Mouse (Mus musculus) layer of hippocampus, adult 8-10 months (tissue): ENCODE results near the gene Ank3. TPM values are rescaled to one million over a fixed set of nuclear protein-coding genes. Genes with fewer than 3 reads are reported as not detected.
A peak's percentile ranks its signal among the peaks of the same experiment; 100 is the strongest.

Experiments used
- DNase-seq, 2 experiments: peaks; one replicate each; pipeline ENCODE4 v3.0.0; 2022; ENCODE audit warnings: low spot score in 2 of 2
- total RNA-seq, 4 experiments: library from RNA; stranded (reverse); gene quantifications; 2 replicates each; pipeline ENCODE4 v1.2.4; 2022

Gene Ank3
- total RNA-seq, 4 experiments from 2014 or later: 396 to 490 (median 435) TPM

DNA sequence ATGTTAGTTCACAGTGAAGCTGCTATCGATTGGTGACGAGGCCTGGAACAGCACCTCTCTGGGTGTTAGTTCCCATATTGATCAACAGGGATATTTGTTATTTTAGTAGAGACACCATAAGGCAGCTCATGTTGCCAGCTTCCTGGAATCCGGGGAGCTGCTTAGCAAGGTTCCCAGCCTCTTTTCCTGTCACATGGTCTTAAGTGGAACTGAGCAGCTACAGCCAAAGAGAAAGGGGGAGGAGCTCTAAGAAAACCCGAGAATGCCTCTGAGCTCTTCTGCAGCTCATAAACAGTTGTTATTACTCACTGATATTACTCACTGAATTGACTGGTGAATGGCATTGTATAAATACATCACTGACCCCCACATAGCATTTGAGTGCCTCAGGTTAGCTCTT, 318.3 kb downstream of the Ank3 start:
- DNase-seq: no peak

DNA sequence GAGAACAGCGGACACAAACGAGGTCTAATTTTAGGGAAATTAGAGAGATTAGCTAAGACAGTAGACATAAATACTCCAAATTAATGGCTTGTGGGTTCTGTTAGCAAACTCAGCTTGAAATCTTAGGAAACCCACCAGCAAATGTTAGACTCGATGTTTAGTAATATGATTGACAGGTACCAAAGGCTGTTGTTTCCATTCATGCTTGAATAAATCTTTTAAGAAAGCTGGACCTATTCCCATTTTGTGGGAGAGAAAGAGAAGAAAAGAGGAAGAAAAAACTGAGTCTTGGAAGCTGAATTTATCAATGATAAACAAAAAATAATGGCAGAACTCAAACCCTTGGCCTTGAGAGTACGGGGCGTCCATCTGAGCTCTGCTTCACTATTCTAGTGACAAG, 320.8 kb downstream of the Ank3 start:
- DNase-seq: no peak

DNA sequence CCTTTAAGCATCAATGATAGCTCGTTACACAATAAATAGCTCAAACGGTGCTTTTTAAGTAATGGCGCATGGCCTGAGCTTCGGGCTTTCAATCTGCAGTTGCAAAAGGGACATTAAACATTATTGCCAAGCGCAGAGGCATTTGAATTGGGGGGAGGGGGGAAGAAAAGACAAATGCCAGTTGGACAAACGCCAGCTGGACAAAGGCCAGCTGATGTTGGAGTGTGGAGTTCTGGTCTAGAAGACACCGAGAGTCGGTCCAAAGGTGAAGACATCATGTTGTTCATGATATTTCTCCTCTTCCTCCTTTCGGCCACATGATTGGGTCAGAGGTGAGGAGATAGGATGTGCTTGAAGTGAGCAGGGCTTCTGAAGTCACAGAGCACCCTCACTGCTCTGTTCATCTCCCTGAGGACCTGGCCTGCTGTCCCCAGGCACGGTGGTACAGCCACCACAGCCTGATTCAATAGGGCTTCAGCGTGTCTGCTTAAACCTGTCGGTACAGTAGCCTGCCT, 321.4 kb downstream of the Ank3 start:
- DNase-seq: no peak

DNA sequence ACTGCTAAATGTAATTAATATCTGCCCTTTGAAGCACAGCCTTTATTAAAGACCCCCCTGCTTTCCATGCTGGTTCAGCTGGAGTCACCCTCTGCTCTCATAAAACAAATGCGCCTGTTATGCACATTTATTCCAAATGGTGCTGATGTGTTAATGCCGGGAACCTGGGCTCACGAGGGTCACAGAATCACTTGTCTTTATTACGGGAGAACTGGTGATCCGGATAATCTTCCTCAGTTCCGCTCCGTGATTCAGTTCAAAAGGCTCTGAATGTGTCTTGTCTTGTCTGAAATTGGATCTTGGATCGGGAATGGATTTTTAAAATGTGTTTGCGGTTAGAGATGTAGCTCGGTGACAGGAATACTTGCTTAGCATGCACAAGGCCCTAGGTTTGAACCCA, 321.9 kb downstream of the Ank3 start:
- DNase-seq: no peak

DNA sequence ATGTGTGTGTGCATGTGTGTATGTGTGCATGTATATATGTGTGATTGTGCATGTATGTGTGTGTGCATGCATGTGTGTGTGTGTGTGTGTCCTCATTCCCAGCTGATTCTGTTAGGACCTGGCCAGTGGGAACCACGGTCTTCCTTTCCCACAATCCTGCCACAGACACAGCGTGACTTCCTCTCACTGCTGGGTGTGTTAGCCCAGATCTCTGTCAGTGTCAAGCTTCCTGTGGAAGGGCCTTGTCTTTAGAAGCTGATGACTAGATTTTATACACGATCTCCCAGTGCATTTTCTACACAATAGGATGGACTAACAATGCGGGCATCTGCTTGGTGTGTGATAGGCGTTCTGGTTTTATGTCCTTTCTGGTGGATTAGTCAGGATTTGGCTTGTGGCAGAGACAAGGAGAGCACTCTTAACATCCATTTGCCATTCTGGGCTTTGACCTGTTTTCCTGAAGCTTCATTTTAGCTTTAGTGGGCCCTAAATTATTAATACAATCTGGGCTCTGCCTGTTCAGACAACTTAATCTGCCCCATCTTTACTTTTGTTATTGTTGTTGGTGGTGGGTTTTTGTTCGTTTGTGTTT, 322.4 kb downstream of the Ank3 start:
- DNase-seq: no peak

DNA sequence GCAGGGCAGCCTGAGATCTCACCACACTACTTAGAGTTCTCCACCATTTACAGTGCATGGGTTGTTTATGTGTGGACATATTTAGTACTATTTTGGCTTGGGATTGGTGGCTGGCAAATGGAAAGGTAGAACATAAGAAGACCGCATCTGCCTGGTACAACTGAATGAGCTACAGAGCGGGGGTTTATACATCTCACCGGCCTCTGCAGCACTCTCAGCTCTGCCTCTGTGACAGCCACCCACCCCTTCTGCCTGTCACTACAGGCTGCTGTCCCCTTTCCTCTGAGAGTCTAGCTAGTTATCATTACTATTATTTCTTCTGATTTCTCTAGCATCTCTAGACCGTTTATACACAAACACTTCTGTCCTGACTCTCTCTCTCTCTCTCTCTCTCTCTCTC, 325.6 kb downstream of the Ank3 start:
- no peak for DNase-seq

DNA sequence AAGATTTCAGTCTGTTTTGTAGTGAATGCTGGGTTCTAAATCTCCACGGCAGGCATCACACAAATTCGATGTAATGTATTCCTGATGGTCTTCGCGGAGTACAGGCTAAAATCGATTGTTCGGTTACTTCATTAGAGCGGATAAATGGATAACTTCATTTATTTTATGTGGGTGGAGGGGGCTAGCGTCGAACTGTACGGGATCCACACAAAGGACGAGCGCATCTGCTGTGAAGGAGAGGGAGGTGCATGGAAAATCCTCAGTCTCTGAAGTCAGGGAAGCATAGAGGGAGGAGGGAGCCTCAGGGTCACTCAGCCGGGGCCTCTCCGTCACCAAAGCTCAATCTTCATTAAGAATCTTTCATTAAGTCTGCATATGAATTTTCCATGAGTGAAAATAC, 326.5 kb downstream of the Ank3 start:
- DNase-seq: no peak

DNA sequence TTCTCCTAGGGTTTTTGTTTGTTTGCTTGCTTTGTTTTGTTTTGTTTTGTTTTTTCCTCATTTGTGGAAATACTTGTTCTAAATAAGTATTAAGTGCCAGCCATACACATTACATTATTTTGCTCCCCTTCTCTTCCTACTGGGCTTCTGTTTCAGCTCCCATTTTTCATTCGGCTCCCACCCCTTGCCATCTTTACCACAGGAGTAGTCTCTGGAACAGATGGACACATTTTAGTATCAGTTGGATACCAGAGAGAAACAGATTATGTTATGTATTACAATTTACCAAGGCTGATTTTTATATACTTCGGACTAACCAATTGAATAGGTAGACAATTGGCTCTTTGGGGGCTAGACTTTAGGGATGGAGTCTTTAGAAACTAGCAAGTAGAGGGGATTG, 327.7 kb downstream of the Ank3 start:
- no peak for DNase-seq

DNA sequence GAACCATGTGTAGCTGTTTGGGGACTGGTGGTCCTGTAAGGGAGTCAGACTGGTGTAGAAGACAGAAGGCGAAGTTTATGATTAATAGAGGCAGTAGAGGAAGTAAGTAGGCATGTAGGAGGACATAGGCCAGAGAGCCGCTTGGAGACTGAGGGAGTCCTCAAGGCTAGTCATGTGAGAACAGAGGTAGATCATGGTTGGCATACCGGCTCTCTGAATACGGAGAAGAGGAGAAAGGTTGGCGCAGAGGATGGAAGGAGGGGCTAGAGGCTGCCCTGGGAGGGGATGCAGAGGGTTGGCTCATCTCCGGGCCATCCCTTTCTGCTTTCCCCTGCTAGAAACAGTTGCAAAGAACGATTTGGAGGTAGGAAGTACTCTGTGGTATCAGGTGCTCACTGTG, 328.2 kb downstream of the Ank3 start:
- DNase-seq: no peak

DNA sequence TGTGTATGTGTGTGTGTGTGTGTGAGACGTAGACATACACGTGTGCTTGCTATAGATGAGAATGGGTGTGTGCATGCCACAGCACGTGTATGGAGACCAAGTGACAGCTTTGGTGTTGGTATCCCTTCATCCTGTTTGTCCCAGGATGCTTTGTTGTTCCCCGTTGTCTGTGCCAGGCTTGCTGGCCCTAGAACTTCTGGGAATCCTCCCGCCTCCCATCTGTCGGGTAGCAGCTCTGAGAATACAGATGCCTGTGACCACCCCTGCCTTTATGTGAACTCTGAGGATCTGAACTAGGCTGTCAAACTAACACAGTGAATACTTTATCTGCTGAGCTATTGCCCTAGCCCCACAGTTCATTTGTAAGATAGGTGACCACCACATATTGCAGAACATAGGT, 330.3 kb downstream of the Ank3 start:
- DNase-seq: no peak

DNA sequence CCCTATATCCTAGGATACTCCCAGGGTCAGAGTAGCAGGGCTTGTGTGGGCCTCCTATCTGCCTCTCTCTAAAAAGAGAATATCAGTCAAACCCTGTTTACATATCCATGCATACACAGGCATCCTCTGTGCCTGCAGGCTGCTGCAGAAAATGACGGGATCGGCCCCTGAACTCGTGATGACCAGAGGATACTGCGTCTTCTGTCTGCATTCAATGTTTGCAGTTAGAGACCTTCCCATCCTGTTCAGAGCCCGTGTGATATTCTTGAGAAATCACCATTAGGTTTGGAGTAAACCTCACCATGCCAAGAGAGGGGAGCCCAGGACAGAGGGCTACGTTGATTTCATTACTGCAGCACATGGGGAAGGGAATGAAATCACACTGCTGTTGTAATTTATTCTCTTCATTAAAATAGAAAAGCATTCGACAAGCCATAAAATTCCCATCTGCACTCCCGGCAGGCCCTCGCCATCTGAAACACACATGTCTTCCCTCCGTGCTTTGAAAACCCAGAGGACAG, 331.8 kb downstream of the Ank3 start:
- DNase-seq: no peak

DNA sequence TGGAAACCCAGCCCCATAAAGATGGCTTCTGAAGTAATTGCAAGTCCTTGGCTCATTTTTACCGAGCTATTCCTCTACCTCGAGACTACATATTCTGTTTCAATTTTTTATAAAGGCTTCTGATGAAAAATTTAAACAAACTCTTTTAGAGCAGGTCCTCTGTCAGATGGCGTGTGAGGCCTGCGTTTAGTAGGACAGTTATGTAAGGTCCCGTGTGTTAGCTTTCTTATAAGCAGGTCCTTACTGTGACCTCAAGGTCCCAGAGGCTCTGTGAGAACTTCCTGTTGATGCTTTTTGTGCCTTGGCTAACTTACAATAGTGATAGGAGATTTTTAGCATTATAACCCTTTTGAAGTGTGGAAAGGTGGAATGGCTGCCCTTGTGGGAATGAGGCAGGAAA, 332.8 kb downstream of the Ank3 start:
- no peak for DNase-seq

DNA sequence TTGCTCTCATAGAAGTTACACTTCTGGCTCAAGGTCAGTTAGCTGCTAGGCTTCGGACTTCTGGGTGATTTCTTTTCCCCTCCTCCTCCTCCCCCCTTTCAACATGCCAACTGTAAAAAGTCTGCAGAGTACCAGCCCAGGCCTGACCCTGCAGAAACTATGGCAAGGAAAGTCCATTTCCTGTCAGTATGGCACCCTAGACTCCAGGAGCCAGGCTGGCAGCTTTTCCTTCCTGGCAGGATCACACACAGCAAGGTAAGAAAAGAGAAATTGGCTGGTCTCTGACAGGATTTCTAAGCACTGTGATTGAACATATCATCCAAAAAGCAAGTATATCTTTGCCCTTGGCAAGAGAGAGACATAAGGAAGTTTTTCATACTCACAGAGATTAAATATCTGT, 333.3 kb downstream of the Ank3 start:
- no peak for DNase-seq

DNA sequence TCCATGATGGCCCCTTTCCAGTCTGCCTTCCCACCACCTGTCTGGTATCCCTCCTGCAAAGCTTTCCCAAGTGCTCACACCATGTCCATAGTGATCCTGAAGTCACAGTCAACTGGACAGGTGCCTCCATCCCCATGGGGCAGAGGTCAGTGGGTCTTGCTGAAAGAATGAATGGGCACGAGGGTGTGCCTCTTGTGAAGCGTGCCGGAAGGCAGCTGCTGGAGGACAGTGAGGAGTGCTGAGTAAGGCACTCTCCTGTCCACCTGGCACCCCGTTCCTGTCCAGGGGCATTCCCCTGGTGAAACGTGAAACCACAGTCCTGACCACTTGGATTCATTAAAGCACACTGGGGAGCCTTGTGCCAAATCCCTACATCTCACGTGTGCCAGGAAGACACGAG, 337.7 kb downstream of the Ank3 start:
- no peak for DNase-seq

DNA sequence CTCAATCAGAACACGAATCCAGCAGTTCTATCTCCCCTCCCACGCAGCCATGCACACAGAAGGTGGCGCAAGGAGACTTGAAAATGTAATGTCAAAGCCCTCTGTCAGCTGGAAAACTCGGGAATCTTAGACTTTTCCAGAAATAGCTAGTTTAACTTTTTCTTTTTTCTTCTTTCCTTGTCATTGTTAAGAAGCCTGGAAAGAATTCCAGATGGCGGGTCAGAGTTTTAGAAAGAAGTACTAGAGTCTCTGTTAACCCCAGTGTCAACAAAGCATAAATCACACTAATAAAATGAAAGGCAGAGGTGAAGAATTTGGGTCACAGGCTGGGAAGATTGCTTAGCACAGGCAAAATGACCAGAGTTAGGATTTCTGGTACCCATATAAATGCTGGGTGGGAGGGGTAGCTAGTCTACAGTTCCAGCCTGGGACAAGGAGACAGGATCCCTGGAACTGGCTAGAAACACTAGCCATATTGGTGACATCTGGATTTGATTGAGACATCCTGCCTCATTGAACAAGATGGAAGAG, 340.2 kb downstream of the Ank3 start:
- DNase-seq: no peak

DNA sequence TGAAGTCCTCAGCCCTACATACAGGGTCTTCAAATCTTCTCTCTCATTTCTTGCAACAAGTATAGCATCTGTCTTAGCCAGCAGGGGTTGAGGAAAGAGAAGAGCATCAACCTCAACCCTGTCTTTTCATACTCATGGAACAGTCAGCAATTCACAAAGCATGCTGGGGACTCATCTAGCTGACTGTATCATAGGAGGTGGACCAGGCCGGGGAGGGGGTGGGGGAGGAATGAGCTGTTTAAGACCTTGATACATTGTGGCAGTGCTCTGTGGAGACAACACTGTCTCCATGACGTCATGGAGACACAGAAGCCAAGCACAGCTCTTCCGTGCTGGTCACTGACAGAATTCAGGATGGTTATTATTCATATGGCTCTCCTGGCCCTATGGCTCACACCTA, 344.0 kb downstream of the Ank3 start:
- no peak for DNase-seq

DNA sequence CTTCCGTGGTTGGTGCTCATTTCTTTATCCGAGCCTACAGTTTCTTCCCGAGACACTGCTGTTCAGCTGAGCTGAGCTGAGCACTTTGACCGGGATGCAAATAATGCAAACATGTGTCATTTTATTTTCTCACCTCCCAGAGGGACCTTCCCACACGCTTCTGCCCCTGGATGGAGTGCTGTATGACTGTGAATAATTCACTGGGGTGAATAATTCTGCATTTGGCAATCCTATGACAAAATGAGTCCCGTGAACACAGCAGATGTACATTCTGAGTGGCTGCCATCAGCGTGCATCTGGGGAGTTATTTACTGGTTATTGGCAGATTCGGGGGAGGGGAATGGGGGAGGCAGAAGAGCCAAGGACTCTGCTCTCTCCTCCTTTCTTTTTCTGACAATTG, 345.6 kb downstream of the Ank3 start:
- DNase-seq: peak; percentile 75 to 77

DNA sequence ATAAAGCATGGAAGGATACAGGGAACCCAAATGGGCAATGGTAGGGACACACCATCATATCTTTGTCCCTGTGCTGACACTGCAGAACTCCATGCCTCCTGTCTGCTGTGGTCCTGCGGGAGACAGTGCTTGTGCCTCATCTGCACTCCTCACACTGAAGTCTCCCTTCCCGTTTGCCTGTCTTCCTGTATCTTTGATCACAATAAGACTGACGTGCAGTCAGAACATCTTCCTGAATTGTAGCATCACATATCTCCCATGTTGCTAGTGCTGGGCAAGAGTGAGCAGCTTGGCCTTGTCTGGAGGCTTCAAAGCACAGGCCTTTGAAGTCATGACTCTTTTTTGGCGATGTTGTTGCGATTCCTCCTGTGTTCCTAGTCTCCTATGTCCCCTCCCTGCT, 346.3 kb downstream of the Ank3 start:
- no peak for DNase-seq

DNA sequence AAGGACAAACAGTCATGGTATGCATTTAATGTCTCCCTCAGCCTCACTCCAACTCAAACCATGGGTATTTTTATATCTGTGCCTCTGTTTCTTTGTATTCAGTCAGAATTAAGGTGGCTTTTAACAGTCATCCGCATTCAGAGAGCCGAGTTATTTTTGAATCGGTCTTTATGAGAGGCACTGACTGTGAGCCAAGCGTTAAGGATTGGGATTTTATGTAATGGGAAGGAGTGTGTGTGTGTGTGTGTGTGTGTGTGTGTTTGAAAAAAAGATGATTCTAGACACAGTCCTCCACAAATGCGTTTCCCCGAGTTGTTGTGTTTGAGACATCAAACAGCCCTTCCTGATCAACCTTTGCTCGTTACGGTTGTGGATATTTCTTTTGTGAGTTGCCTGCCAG, 347.7 kb downstream of the Ank3 start:
- no peak for DNase-seq

DNA sequence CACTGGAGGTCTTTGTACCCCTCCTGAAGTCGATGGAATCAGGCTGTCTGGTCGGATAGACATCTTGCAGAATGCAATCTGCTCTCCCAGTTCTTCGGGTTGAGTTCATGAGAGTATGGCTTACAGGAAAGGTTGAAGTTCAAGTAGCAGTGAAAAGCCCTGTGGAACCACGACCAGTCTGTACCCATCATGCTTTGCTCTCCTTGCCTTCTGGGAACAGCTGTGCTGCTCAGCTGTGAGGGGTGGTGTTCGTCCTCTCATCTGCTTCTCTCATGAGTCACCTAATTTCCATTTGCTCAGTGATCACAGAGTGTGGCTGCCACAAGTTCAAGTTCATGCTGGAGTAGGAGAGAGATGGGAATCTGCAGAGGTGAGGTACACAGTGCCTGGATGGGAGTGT, 348.2 kb downstream of the Ank3 start:
- no peak for DNase-seq

DNA sequence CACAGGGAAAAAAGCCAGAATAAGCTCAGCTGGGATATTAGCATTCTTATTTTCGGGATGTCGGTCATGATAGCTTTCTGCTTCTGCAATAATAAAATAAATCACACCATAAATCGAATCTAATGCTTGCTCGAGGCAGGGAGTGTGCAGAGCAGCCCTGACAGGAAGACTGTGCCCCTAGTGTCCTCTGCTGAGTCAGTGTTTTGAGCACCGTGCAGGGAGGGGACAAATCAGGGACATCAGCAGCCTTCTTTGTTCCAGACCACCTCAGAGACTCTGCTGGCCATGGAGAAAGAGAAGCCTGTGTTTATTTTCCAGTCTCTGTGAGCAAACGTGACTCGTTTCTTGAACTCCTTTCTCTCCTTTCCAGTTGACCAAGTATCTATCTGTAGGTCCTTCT, 352.8 kb downstream of the Ank3 start:
- no peak for DNase-seq

DNA sequence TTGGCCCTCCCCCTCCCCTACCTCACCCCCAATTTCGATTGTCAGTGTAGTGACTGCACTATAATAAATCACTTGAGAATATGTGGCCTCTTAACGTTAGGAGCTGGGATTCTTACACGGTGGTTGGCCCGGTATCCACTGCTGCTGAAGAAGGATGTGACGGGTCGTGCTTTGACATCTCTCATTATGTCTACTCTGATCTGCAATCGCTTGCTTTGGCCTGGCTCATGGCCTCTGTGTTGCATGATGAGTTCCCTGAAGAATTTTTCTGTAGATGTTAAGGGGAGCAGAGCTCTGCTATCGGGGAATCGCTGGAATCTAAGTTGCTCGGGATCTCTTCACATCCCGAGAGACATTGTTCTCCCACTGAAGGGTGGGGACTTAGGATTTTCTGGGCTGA, 354.9 kb downstream of the Ank3 start:
- no peak for DNase-seq

DNA sequence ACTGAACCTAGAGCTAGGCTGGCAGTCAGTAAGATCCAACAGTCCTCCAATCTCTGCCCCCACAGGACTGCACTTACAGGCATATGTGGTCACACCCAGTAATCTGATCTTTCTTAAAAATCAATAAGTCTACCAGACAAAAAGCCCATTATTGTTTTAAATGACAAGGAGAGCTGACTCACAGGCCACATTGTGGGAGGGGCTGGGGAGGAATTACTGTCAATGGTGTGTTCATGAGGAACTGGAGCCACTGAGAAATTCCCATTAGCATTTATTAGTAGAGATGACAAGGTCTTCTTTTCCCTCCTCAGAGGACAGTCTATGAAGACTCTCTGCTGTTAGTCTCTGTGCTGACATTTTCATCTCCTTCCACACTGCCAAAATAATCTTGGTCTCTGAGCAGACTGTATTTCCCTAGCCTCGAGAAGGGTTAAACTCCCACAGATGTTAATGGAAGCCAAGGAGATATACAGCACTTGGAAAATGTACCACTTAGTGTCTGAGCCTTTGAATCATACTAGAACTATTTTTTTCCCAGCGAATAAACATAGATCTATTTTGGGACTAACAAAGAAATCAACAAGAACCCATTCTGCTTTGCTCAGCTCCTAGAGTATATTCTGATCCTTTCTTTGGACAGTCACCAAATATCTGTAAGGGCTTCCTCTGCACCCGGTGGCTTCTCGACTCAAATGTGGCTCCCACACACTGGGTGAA, 358.5 kb downstream of the Ank3 start:
- no peak for DNase-seq
